Mouse (Mus musculus) brain, embryonic 14.5 days (tissue): ENCODE data around the gene Use1.

Source experiments
- CTCF ChIP-seq: fragments of 200-500 bp; IDR thresholded peaks from 2 replicates; pipeline ENCODE4 v1.5.1; 2012; ENCODE audit warnings: inconsistent platforms, mild to moderate bottlenecking, moderate library complexity, borderline replicate concordance; ENCODE audit not compliant: insufficient read depth, insufficient read length; ENCODE audit errors: extremely low read depth
- POLR2A ChIP-seq: fragments of 200-500 bp; IDR thresholded peaks from 2 replicates; pipeline ENCODE4 v1.6.1; 2012; ENCODE audit warnings: mild to moderate bottlenecking, inconsistent platforms, borderline replicate concordance; ENCODE audit not compliant: poor library complexity, insufficient read depth, insufficient read length, severe bottlenecking; ENCODE audit errors: extremely low read depth

DNA sequence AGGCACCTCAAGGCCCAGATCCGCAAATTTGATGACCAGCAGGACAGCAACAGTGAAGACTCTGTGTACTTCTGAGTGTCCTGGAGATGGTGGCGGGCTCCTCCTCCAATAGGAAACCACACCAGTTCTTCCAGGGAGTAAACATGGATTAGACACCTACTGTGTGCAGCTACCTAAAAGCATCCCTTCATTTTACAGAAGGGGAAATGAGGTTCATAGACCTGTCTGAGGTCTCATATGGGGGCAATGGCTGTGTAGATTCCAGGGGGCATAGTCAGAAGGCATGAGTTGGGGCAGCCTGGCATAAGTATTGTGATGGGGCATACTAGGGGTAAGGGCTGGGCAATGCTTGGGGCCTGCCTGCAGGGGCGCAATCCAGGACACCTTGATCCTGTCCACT, 6.4 kb downstream of the Use1 start:
- TF ChIP-seq CTCF, result no peak
- TF ChIP-seq POLR2A, result no peak
